Mouse (Mus musculus) spleen, adult 2 months (tissue): Measurements from ENCODE around the gene Dpm2. TPM values are rescaled to one million over a fixed set of nuclear protein-coding genes. Genes with fewer than 3 reads are reported as not detected.

ENCODE experiments used
- DNase-seq, 2 experiments: peaks; one replicate each; pipeline versions ENCODE4 v3.0.0 to v3.0.0-alpha.2; 2012 to 2021; ENCODE audit warnings: low spot score in 2 of 2, low read depth in 1 of 2
- H3K27ac ChIP-seq: fragments of 200-500 bp; 2 replicates; pipeline ENCODE4 v1.5.1; 2012; ENCODE audit warnings: low read length, inconsistent platforms; ENCODE audit not compliant: insufficient read depth
- H3K27me3 ChIP-seq: fragments of 200-500 bp; 2 replicates; pipeline ENCODE4 v1.6.1; 2012; ENCODE audit warnings: mild to moderate bottlenecking, moderate library complexity, low read length, inconsistent platforms; ENCODE audit not compliant: control insufficient read depth, insufficient read depth
- H3K36me3 ChIP-seq: fragments of 200-500 bp; 2 replicates; pipeline ENCODE4 v1.6.1; 2012; ENCODE audit warnings: mild to moderate bottlenecking, low read length, inconsistent platforms; ENCODE audit not compliant: control insufficient read depth, insufficient read depth
- H3K4me1 ChIP-seq: fragments of 200-500 bp; 2 replicates; pipeline ENCODE4 v1.6.1; 2011; ENCODE audit warnings: inconsistent platforms; ENCODE audit not compliant: control insufficient read depth, insufficient read depth, insufficient read length
- H3K4me3 ChIP-seq: fragments of 200-500 bp; 2 replicates; pipeline ENCODE4 v1.5.1; 2011; ENCODE audit warnings: mild to moderate bottlenecking, inconsistent platforms; ENCODE audit not compliant: insufficient read depth, insufficient read length; ENCODE audit errors: extremely low read depth
- CTCF ChIP-seq: fragments of 200-500 bp; IDR thresholded peaks from 2 replicates; pipeline ENCODE4 v1.5.1; 2011; ENCODE audit warnings: mild to moderate bottlenecking, inconsistent platforms; ENCODE audit not compliant: insufficient read depth, insufficient read length, insufficient replicate concordance; ENCODE audit errors: extremely low read depth
- POLR2A ChIP-seq: fragments of 200-500 bp; IDR thresholded peaks from 2 replicates; pipeline ENCODE4 v1.6.1; 2011; ENCODE audit warnings: low read depth, low read length, inconsistent platforms
- WGBS: fragments of 180-500 bp; shearing (Covaris S2); methylation state at CpG from one replicate; pipeline ENCODE4 v1.1.7; 2018; 5-methylcytosine and 5-hydroxymethylcytosine counted together
- polyA plus RNA-seq: library from polyadenylated mRNA; depleted of rRNA; stranded (reverse); fragments of >200 nt; gene quantifications from 2 replicates; pipeline ENCODE4 v1.2.3, GENCODE M21; 2012; rRNA removed

The Dpm2 gene
- polyA plus RNA-seq, 1 experiment: 85.8 TPM

DNA sequence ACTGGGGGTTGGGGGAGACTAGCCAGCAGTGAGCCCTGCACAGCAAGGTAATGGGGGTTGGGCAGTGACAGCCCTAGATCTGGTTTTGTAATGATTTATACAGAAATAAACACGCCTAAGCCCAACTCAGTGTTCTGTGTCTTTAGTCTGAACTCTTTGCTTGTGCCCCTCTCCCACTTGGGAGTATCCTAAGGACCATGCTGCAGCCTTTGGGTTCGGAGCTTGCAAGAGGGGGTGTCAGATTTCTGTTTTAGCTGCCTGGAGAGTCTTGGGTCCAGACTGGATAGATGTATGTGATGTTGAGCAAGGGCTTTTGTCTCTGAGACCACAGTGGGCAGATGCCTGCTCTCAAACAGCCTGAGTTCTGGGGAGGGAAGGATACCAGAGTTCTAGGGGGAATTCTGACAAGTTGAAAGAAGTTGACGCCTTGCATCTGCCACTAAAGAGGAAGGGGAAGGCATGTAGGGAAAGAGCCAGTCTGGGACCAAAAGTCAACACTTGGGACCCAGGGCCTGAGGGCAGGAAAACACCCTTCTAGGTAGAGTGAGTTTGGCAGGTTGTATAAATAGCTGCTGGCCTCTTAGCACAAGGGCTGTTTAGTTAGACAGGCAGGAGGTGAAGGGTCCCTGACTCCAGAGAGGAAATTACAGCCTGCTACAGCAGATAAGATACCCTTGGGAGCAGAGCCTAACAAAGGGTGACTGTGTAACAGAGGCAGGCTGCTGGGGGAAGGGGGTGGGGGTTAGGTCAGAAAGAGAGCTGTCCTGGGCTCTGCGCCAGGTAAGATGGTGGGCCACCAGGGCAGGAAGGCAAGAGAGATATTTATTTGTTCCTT lies 50.2 kb downstream of the Dpm2 start:
- H3K4me3 ChIP-seq: no peak overlapping the region
- 65% methylated on average over 4 of the region's 4 CpGs for whole genome bisulfite sequencing
- H3K4me1 ChIP-seq: no peaks in the 10 kb centered on the region
- TF ChIP-seq POLR2A (no peak), CTCF (no peak)
- no peaks in the 10 kb centered on the region for H3K36me3 ChIP-seq
- no peak for DNase-seq
- H3K27ac ChIP-seq: no peak overlapping the region
- no peaks in the 10 kb centered on the region for H3K27me3 ChIP-seq

GRCm38 (mm10) chr2:32621517-32621859 lies 50.8 kb downstream of the Dpm2 start, which contains the start of gene Ak1:
Gene Ak1, plus strand, starts transcription at chr2:32621758.
- 51% methylated on average over 7 of the region's 7 CpGs for WGBS

More at GRCm38 (mm10) chr2:32621517-32621859, 50.8 kb downstream of the Dpm2 start, which contains the start of gene Ak1:
- Histone ChIP-seq H3K4me1 (no peaks in the 10 kb centered on the region), H3K27ac (peak within 1 kb of the TSS; percentile 23; the same call in 1 of the 2 replicates), H3K4me3 (no peak within 1 kb of the TSS), H3K36me3 (no peaks in the 10 kb centered on the region), H3K27me3 (no peaks in the 10 kb centered on the region)
- no peak for DNase-seq
- no peak for TF ChIP-seq POLR2A
- TF ChIP-seq CTCF: no peak

Other genes with a start within 250 kb of the Dpm2 start
- 252 and 324 TPM in 2 replicates for gene Ciz1, start 218.5 kb upstream of the Dpm2 start, polyA plus RNA-seq
- 20.4 and 22.1 TPM in 2 replicates for gene Dnm1, start 217.5 kb upstream of the Dpm2 start, polyA plus RNA-seq
- 86.8 and 149 TPM in 2 replicates for gene 1110008P14Rik, start 188.9 kb upstream of the Dpm2 start, polyA plus RNA-seq
- 52.9 and 70.2 TPM in 2 replicates for gene Lcn2, start 182.6 kb upstream of the Dpm2 start, polyA plus RNA-seq
- 10.0 and 12.2 TPM in 2 replicates for gene Ptges2, start 175.0 kb upstream of the Dpm2 start, polyA plus RNA-seq
- gene Naif1, start 120.4 kb upstream of the Dpm2 start, polyA plus RNA-seq: 4.3 and 6.2 TPM in 2 replicates
- 11.4 and 15.0 TPM in 2 replicates for gene Slc25a25, start 119.4 kb upstream of the Dpm2 start, polyA plus RNA-seq
- gene Fam102a, start 35.5 kb upstream of the Dpm2 start, polyA plus RNA-seq: 37.5 and 40.8 TPM in 2 replicates
- gene Pip5kl1, start 3.9 kb downstream of the Dpm2 start, polyA plus RNA-seq: 0.06 and 0.40 TPM in 2 replicates
- not detected in 2 replicates for gene 9430097D07Rik, start 4.8 kb downstream of the Dpm2 start, polyA plus RNA-seq
- gene St6galnac4, start 16.2 kb downstream of the Dpm2 start, polyA plus RNA-seq: 34.2 and 40.4 TPM in 2 replicates
- gene St6galnac6, start 28.9 kb downstream of the Dpm2 start, polyA plus RNA-seq: 22.3 and 32.4 TPM in 2 replicates
- 6.3 and 7.4 TPM in 2 replicates for gene Ak1, start 50.9 kb downstream of the Dpm2 start, polyA plus RNA-seq
- 132 and 168 TPM in 2 replicates for gene Eng, start 75.7 kb downstream of the Dpm2 start, polyA plus RNA-seq
- gene Fpgs, start 133.3 kb downstream of the Dpm2 start, polyA plus RNA-seq: 34.5 and 49.5 TPM in 2 replicates
- 125 and 154 TPM in 2 replicates for gene Cdk9, start 142.2 kb downstream of the Dpm2 start, polyA plus RNA-seq
- gene Sh2d3c, start 150.2 kb downstream of the Dpm2 start, polyA plus RNA-seq: 136 and 175 TPM in 2 replicates
- gene 6330409D20Rik, start 170.2 kb downstream of the Dpm2 start, polyA plus RNA-seq: 0.28 TPM in 1 of 2 replicates, not detected in the other
- gene Tor2a, start 186.4 kb downstream of the Dpm2 start, polyA plus RNA-seq: 46.5 and 81.1 TPM in 2 replicates
- gene Ttc16, start 204.8 kb downstream of the Dpm2 start, polyA plus RNA-seq: 0.20 and 0.21 TPM in 2 replicates
- 5.1 and 10.2 TPM in 2 replicates for gene Ptrh1, start 204.9 kb downstream of the Dpm2 start, polyA plus RNA-seq
- not detected in 2 replicates for gene Cfap157, start 213.6 kb downstream of the Dpm2 start, polyA plus RNA-seq